Mouse (Mus musculus) CH12.LX (cell line): ENCODE measurements around the gene Cers5.

Source experiments
- CTCF ChIP-seq, 2 experiments: IDR thresholded peaks in 1 of 2; conservative IDR thresholded peaks in 1 of 2; 2 replicates each; pipeline ENCODE4 v1.5.1; 2011 to 2012; ENCODE audit warnings: low read depth in 2 of 2, low read length in 2 of 2, improper control_type of control experiment in 1 of 2, inconsistent platforms in 1 of 2, mild to moderate bottlenecking in 1 of 2, moderate library complexity in 1 of 2
- EP300 ChIP-seq: IDR thresholded peaks from 2 replicates; pipeline ENCODE4 v1.6.1; 2011; ENCODE audit warnings: low read length, improper control_type of control experiment
- HCFC1 ChIP-seq: IDR thresholded peaks from 2 replicates; pipeline ENCODE4 v1.6.1; 2012; ENCODE audit warnings: low read depth, mild to moderate bottlenecking, inconsistent platforms, low read length, improper control_type of control experiment
- MAX ChIP-seq: IDR thresholded peaks from 2 replicates; pipeline ENCODE4 v1.6.1; 2011; ENCODE audit warnings: low read length, improper control_type of control experiment
- MAZ ChIP-seq: IDR thresholded peaks from 2 replicates; pipeline ENCODE4 v1.6.1; 2012; ENCODE audit warnings: low read depth, mild to moderate bottlenecking, inconsistent platforms, low read length, improper control_type of control experiment, moderate library complexity
- MXI1 ChIP-seq: IDR thresholded peaks from 2 replicates; pipeline ENCODE4 v1.6.1; 2011; ENCODE audit warnings: mild to moderate bottlenecking, low read depth, low read length, improper control_type of control experiment
- NRF1 ChIP-seq: IDR thresholded peaks from 2 replicates; pipeline ENCODE4 v1.6.1; 2014; ENCODE audit warnings: low read depth, mild to moderate bottlenecking, inconsistent platforms, low read length, improper control_type of control experiment, moderate library complexity
- PAX5 ChIP-seq: IDR thresholded peaks from 2 replicates; pipeline ENCODE4 v1.6.1; 2012; ENCODE audit warnings: low read length, inconsistent platforms, mixed read lengths
- POLR2A ChIP-seq: IDR thresholded peaks from 2 replicates; pipeline ENCODE4 v1.6.1; 2011; ENCODE audit warnings: low read depth, mild to moderate bottlenecking, improper control_type of control experiment, low read length
- RAD21 ChIP-seq: IDR thresholded peaks from 2 replicates; pipeline ENCODE4 v1.6.1; 2011; ENCODE audit warnings: low read depth, mild to moderate bottlenecking, low read length, improper control_type of control experiment, moderate library complexity
- UBTF ChIP-seq: IDR thresholded peaks from 2 replicates; pipeline ENCODE4 v1.6.1; 2012; ENCODE audit warnings: low read depth, mild to moderate bottlenecking, inconsistent platforms, low read length, improper control_type of control experiment, moderate library complexity
- ZKSCAN1 ChIP-seq: IDR thresholded peaks from 2 replicates; pipeline ENCODE4 v1.6.1; 2012; ENCODE audit warnings: low read depth, inconsistent platforms, low read length, improper control_type of control experiment, borderline replicate concordance
- ZNF384 ChIP-seq: IDR thresholded peaks from 2 replicates; pipeline ENCODE4 v1.6.1; 2012; ENCODE audit warnings: low read depth, low read length, improper control_type of control experiment, inconsistent platforms

- TF ChIP-seq EP300 (no peak), PAX5 (no peak), POLR2A (no peak), CTCF (conservative IDR thresholded peaks at IDR 0.05 in 1 of 2, IDR thresholded peaks at IDR 0.05 in 1 of 2; ENCODE audit: low read depth in 2 of 2, low read length in 2 of 2) (peak; percentile 88 to 94), ZKSCAN1 (no peak), ZNF384 (no peak), HCFC1 (no peak), RAD21 (peak; percentile 69), MAX (no peak), UBTF (no peak), NRF1 (no peak), MAZ (no peak), MXI1 (no peak)
These were observed 84.0 kb downstream of the Cers5 start for GRCm38 (mm10) chr15:99688712-99689111.
